ENCODE assay signal across 18 mouse cellular contexts in genomic region chr3:65945277-65945932, GRCm38 (mm10). TPM values are rescaled to one million over a fixed set of nuclear protein-coding genes. Genes with fewer than 3 reads are reported as not detected.
DNase-seq lines count a peak whose midpoint lies in the region; ATAC-seq and TF ChIP-seq lines count a peak whose summit lies in the region.
"Had no signal": no experiment of that assay in that cellular context is flagged by ENCODE, and none has a peak within 500 bp of the region (broad histone marks: within the 10 kb centered on the region; RNA-seq: fewer than 3 reads in every experiment).

No protein-coding gene starts in this region.

- H3K27me3 ChIP-seq in forebrain, embryonic 14.5 days (replicated peaks; ENCODE audit: control insufficient read depth, insufficient read depth, low read length): no peaks in the 10 kb centered on the region
- no peaks in the 10 kb centered on the region for H3K27me3 ChIP-seq in forebrain, embryonic 12.5 days
- no peaks in the 10 kb centered on the region for H3K27me3 ChIP-seq in kidney, postnatal 0 days (ENCODE audit: insufficient read depth, low read length)
- no peaks in the 10 kb centered on the region for H3K27me3 ChIP-seq in kidney, adult 2 months (replicated peaks; ENCODE audit: control insufficient read depth, insufficient read depth, low read length)
- H3K27me3 ChIP-seq in CH12.LX (replicated peaks): no peaks in the 10 kb centered on the region
- H3K27me3 ChIP-seq in intestine, embryonic 16.5 days (replicated peaks; ENCODE audit: control insufficient read depth, insufficient read depth, low read length): no peaks in the 10 kb centered on the region
- H3K27me3 ChIP-seq: heart, embryonic 12.5 days; limb, embryonic 15.5 days; neural tube, embryonic 13.5 days had no signal

- dilution Hi-C loops in CH12.LX (cut with MboI; ENCODE audit: extremely low pct_ligation_motif_present, extremely low pct_unique_long_range_greater_than_20kb, low sequenced_read_pairs): no loop called here

- no peak overlapping the region for H3K4me2 ChIP-seq in forebrain, embryonic 14.5 days (ENCODE audit: low read length)
- H3K4me2 ChIP-seq in forebrain, embryonic 12.5 days: no peak overlapping the region
- no peak overlapping the region for H3K4me2 ChIP-seq in kidney, postnatal 0 days (ENCODE audit: low read length)
- H3K4me2 ChIP-seq in CH12.LX (ENCODE audit: insufficient read depth, low read depth, poor library complexity, severe bottlenecking): no peak overlapping the region
- H3K4me2 ChIP-seq in intestine, embryonic 16.5 days (ENCODE audit: low read depth, low read length): no peak overlapping the region
- H3K4me2 ChIP-seq: heart, embryonic 12.5 days; limb, embryonic 15.5 days; neural tube, embryonic 13.5 days had no signal

- H3K4me1 ChIP-seq in forebrain, embryonic 14.5 days (ENCODE audit: control insufficient read depth, insufficient read depth, low read length): no peaks in the 10 kb centered on the region
- H3K4me1 ChIP-seq in forebrain, embryonic 12.5 days: no peaks in the 10 kb centered on the region
- H3K4me1 ChIP-seq in kidney, postnatal 0 days (replicated peaks; ENCODE audit: insufficient read depth, low read length): no peaks in the 10 kb centered on the region
- H3K4me1 ChIP-seq in kidney, adult 2 months (ENCODE audit: control insufficient read depth, insufficient read depth, low read length): no peaks in the 10 kb centered on the region
- no peaks in the 10 kb centered on the region; a peak in 1 of 4 replicates for H3K4me1 ChIP-seq in CH12.LX (ENCODE audit: control insufficient read depth in 1 of 2, insufficient read depth in 2 of 2)
- H3K4me1 ChIP-seq in intestine, embryonic 16.5 days (ENCODE audit: control insufficient read depth, insufficient read depth, low read length): no peaks in the 10 kb centered on the region
- H3K4me1 ChIP-seq: heart, embryonic 12.5 days; limb, embryonic 15.5 days; neural tube, embryonic 13.5 days had no signal

- in situ Hi-C loops in CH12.LX (cut with MboI; ENCODE audit: low pct_ligation_motif_present, low pct_unique_long_range_greater_than_20kb, low sequenced_read_pairs): loop anchor here (25.0 kb wide), 2 partner anchors 583 to 958 kb away; no protein-coding TSS in a partner anchor

- no peak for TF ChIP-seq CTCF in kidney, postnatal 0 days (IDR thresholded peaks at IDR 0.05; ENCODE audit: low read depth)
- no peak for TF ChIP-seq CTCF in kidney, adult 2 months (conservative IDR thresholded peaks at IDR 0.05; ENCODE audit: insufficient read depth, insufficient read length, low read depth, low read length)
- TF ChIP-seq CTCF in CH12.LX (conservative IDR thresholded peaks at IDR 0.05 in 1 of 2, IDR thresholded peaks at IDR 0.05 in 1 of 2; ENCODE audit: low read depth in 2 of 2, low read length in 2 of 2): no peak

- no peak overlapping the region for H3K9ac ChIP-seq in forebrain, embryonic 14.5 days (ENCODE audit: low read length)
- H3K9ac ChIP-seq in forebrain, embryonic 12.5 days: no peak overlapping the region
- H3K9ac ChIP-seq in kidney, postnatal 0 days (ENCODE audit: low read depth, low read length): no peak overlapping the region
- no peak overlapping the region for H3K9ac ChIP-seq in CH12.LX (ENCODE audit: insufficient read depth, low read depth)
- H3K9ac ChIP-seq in intestine, embryonic 16.5 days (ENCODE audit: low read depth, low read length): no peak overlapping the region
- H3K9ac ChIP-seq: heart, embryonic 12.5 days; limb, embryonic 15.5 days; neural tube, embryonic 13.5 days had no signal

- no peak for TF ChIP-seq RAD21 in CH12.LX (IDR thresholded peaks at IDR 0.05; ENCODE audit: low read depth, low read length)

- 96% methylated on average over 2 of the region's 2 CpGs for WGBS in forebrain, embryonic 14.5 days
- WGBS in forebrain, embryonic 12.5 days: 87% methylated on average over 2 of the region's 2 CpGs
- 95% methylated on average over 2 of the region's 2 CpGs for WGBS in kidney, postnatal 0 days
- 95% methylated on average over 2 of the region's 2 CpGs for WGBS in kidney, adult 2 months
- 85% methylated on average over 2 of the region's 2 CpGs for WGBS in intestine, embryonic 16.5 days

- no peak overlapping the region for H3K27ac ChIP-seq in forebrain, embryonic 14.5 days (ENCODE audit: low read depth, low read length)
- no peak overlapping the region for H3K27ac ChIP-seq in forebrain, embryonic 12.5 days
- H3K27ac ChIP-seq in kidney, postnatal 0 days: no peak overlapping the region
- no peak overlapping the region for H3K27ac ChIP-seq in kidney, adult 2 months (ENCODE audit: insufficient read depth, low read depth, low read length)
- H3K27ac ChIP-seq in CH12.LX (ENCODE audit: insufficient read depth, low read depth): no peak overlapping the region
- no peak overlapping the region for H3K27ac ChIP-seq in intestine, embryonic 16.5 days (ENCODE audit: low read length)
- H3K27ac ChIP-seq: limb, embryonic 15.5 days; neural tube, embryonic 13.5 days had no signal

- no peak overlapping the region for H3K4me3 ChIP-seq in forebrain, embryonic 14.5 days (ENCODE audit: low read depth, low read length)
- H3K4me3 ChIP-seq in forebrain, embryonic 12.5 days (replicated peaks): no peak overlapping the region
- no peak overlapping the region for H3K4me3 ChIP-seq in kidney, postnatal 0 days (replicated peaks; ENCODE audit: low read depth, low read length)
- H3K4me3 ChIP-seq in kidney, adult 2 months (ENCODE audit: insufficient read depth, low read depth, low read length): no peak overlapping the region
- H3K4me3 ChIP-seq in CH12.LX (replicated peaks in 1 of 3; ENCODE audit: low read depth in 2 of 3, low read length in 2 of 3, poor library complexity in 1 of 3): no peak overlapping the region
- H3K4me3 ChIP-seq in intestine, embryonic 16.5 days (ENCODE audit: low read length): no peak overlapping the region
- H3K4me3 ChIP-seq: heart, embryonic 12.5 days; limb, embryonic 15.5 days; neural tube, embryonic 13.5 days had no signal

- ATAC-seq in forebrain, embryonic 14.5 days: peak; percentile 30; the same call in 1 of the 2 replicates
- ATAC-seq in forebrain, embryonic 12.5 days (ENCODE audit: low FRiP score): no peak
- ATAC-seq in kidney, postnatal 0 days (replicated peaks; ENCODE audit: low FRiP score, low read depth): peak; percentile 38; the same call in 1 of the 2 replicates
- peak; percentile 38 for ATAC-seq in intestine, embryonic 16.5 days
- ATAC-seq: inflammation-experienced regulatory T-cells, adult 6 months had no signal

- no peak for TF ChIP-seq POLR2A in kidney, adult 2 months (IDR thresholded peaks at IDR 0.05; ENCODE audit: low read depth, low read length)
- TF ChIP-seq POLR2A in CH12.LX (IDR thresholded peaks at IDR 0.05; ENCODE audit: low read depth, low read length): no peak; the same call in 1 of the 2 replicates

- no peak for TF ChIP-seq EP300 in CH12.LX (IDR thresholded peaks at IDR 0.05; ENCODE audit: low read length)

- DNase-seq in forebrain, embryonic 14.5 days (ENCODE audit: low spot score): no peak
- no peak for DNase-seq in kidney, postnatal 0 days (ENCODE audit: low spot score)
- DNase-seq in kidney, adult 2 months: no peak
- DNase-seq in CH12.LX (ENCODE audit: extremely low read depth) (no peak), adipocyte (ENCODE audit: low spot score) (no peak)
- DNase-seq: adrenal gland, postnatal 10 days; cerebellum, adult 11-12 months; cerebellum, postnatal 25 days; heart, postnatal 36 days; kidney, postnatal 4 days; right cerebral cortex, postnatal 25 days; thymus, postnatal 25 days had no signal

- H3K36me3 ChIP-seq in forebrain, embryonic 14.5 days (ENCODE audit: control insufficient read depth, insufficient read depth, low read length): peaks cover 58% of the 10 kb centered on the region
- H3K36me3 ChIP-seq in forebrain, embryonic 12.5 days (replicated peaks): peaks cover 53% of the 10 kb centered on the region
- H3K36me3 ChIP-seq in kidney, postnatal 0 days (ENCODE audit: insufficient read depth, low read length): peaks cover 41% of the 10 kb centered on the region
- peaks cover 27% of the 10 kb centered on the region for H3K36me3 ChIP-seq in kidney, adult 2 months (ENCODE audit: control insufficient read depth, insufficient read depth, low read length)
- H3K36me3 ChIP-seq in CH12.LX (replicated peaks in 1 of 2; ENCODE audit: control insufficient read depth in 1 of 2, insufficient read depth in 1 of 2, low read length in 1 of 2): peaks cover 40 to 62% of the 10 kb centered on the region in 2 experiments
- H3K36me3 ChIP-seq in intestine, embryonic 16.5 days (ENCODE audit: control insufficient read depth, insufficient read depth, low read length): peaks cover 22% of the 10 kb centered on the region

- H3K79me2 ChIP-seq in CH12.LX (replicated peaks; ENCODE audit: control insufficient read depth, extremely low read depth, insufficient read depth, poor library complexity, severe bottlenecking): 0 out of 2 replicates have a peak, but pooled peaks cover 2% of the 10 kb centered on the region

- no peaks in the 10 kb centered on the region for H3K9me3 ChIP-seq in forebrain, embryonic 14.5 days (replicated peaks; ENCODE audit: control insufficient read depth, low read length)
- H3K9me3 ChIP-seq in forebrain, embryonic 12.5 days: no peaks in the 10 kb centered on the region
- H3K9me3 ChIP-seq in kidney, postnatal 0 days (replicated peaks; ENCODE audit: low read length): no peaks in the 10 kb centered on the region
- no peaks in the 10 kb centered on the region for H3K9me3 ChIP-seq in CH12.LX (replicated peaks; ENCODE audit: low read length)
- no peaks in the 10 kb centered on the region for H3K9me3 ChIP-seq in intestine, embryonic 16.5 days (ENCODE audit: control insufficient read depth, low read length)
- H3K9me3 ChIP-seq: heart, embryonic 12.5 days; limb, embryonic 15.5 days; neural tube, embryonic 13.5 days had no signal

TF ChIP-seq in CH12.LX, 34 proteins besides CTCF, POLR2A, EP300 and RAD21:
- TF ChIP-seq POLR2AphosphoS2 (IDR thresholded peaks at IDR 0.05; ENCODE audit: low read depth, low read length) (0 out of 2 replicates have a peak, but pooled peaks have one; percentile 53), ZMIZ1 (IDR thresholded peaks at IDR 0.05; ENCODE audit: low read depth, low read length) (no peak)

RNA-seq across cellular contexts. Expression of gene Ccnl1, which starts 12.6 kb away (rescaled TPM):
- polyA plus RNA-seq in forebrain, embryonic 14.5 days (2014; fragmentation: Nextera tagmentation; extraction: Ambion mirVana): 76.6 and 84.4 TPM in 2 replicates
- 126 and 139 TPM in 2 replicates for polyA plus RNA-seq in forebrain, embryonic 12.5 days (2016; fragmentation: Nextera tagmentation; extraction: Ambion mirVana)
- polyA plus RNA-seq in kidney, postnatal 0 days (2015; fragmentation: Nextera tagmentation; extraction: Ambion mirVana): 82.6 and 88.2 TPM in 2 replicates
- 20.8 and 25.6 TPM in 2 replicates for polyA plus RNA-seq in kidney, adult 2 months (2012; rRNA removed)
- 25.1 and 29.9 TPM in 2 replicates for total RNA-seq in CH12.LX (2012; rRNA removed)
- total RNA-seq in CH12.LX (2014; rRNA removed): 66.2 and 79.4 TPM in 2 replicates
- polyA plus RNA-seq in CH12.LX (2012; ENCODE audit: insufficient read length, low read depth): 52.4 and 58.8 TPM in 2 replicates
- 81.6 and 82.4 TPM in 2 replicates for polyA plus RNA-seq in intestine, embryonic 16.5 days (2015; fragmentation: Nextera tagmentation; extraction: Ambion mirVana)
